Mouse (Mus musculus) spleen, adult 2 months (tissue): Measurements from ENCODE around the gene Gm2115.

Experiments used
- CTCF ChIP-seq: fragments of 200-500 bp; IDR thresholded peaks from 2 replicates; pipeline ENCODE4 v1.5.1; 2011; ENCODE audit warnings: mild to moderate bottlenecking, inconsistent platforms; ENCODE audit not compliant: insufficient read depth, insufficient read length, insufficient replicate concordance; ENCODE audit errors: extremely low read depth
- POLR2A ChIP-seq: fragments of 200-500 bp; IDR thresholded peaks from 2 replicates; pipeline ENCODE4 v1.6.1; 2011; ENCODE audit warnings: low read depth, low read length, inconsistent platforms

DNA sequence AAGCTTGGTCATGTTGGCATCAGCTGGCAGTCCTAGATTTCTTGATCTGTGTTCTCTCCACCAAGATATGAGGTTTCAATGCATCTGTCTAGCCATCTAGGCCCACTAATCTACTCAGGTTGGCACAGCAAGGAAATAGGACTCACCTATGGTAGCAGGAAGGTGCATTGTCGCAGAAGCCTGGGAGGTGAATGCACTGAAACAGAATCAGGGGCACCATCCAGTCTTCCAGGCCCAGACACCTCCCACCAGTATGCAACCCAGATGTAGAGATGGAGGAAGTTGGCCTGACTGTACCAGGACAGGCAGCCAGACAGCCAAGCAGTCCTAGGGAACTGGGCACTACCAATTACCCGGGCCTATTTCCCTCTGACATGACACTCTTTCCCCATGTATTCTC is 71.9 kb downstream of the Gm2115 start:
- TF ChIP-seq CTCF (no peak), POLR2A (no peak)
